Mouse (Mus musculus) adrenal gland, postnatal 14 days (tissue): ENCODE measurements around the gene Cobl. TPM values are rescaled to one million over a fixed set of nuclear protein-coding genes. Genes with fewer than 3 reads are reported as not detected.

Source experiments
- DNase-seq: peaks from one replicate; pipeline ENCODE4 v3.0.0; 2021; ENCODE audit warnings: mixed read lengths
- total RNA-seq: library from RNA; stranded (reverse); gene quantifications from 2 replicates; pipeline ENCODE4 v1.2.3, GENCODE M21; 2021

Cobl gene
- total RNA-seq, 1 experiment from 2014 or later, result 4.1 TPM

GRCm38 (mm10) chr11:12309423-12310023 is 155.2 kb downstream of the Cobl start:
- DNase-seq, result no peak

DNA sequence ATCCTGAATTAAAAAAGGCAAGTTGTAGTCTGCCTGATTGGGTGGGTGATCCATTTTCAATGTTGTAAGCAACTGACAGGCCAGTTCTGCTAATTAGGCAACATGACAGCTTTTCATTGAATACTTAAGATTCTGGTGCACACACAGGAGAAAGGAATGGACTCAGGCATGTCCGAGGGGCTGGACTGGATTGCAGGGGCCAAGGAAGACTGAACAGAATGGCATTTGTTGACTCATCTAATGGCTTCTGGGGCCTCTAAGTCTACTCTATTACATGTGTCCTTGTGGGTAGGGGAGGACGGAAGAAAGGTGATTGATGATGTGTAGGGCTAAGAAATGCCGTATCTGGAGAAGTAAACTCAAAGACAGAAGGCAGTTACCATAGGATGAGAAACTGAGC is 159.9 kb downstream of the Cobl start:
- DNase-seq, result no peak

DNA sequence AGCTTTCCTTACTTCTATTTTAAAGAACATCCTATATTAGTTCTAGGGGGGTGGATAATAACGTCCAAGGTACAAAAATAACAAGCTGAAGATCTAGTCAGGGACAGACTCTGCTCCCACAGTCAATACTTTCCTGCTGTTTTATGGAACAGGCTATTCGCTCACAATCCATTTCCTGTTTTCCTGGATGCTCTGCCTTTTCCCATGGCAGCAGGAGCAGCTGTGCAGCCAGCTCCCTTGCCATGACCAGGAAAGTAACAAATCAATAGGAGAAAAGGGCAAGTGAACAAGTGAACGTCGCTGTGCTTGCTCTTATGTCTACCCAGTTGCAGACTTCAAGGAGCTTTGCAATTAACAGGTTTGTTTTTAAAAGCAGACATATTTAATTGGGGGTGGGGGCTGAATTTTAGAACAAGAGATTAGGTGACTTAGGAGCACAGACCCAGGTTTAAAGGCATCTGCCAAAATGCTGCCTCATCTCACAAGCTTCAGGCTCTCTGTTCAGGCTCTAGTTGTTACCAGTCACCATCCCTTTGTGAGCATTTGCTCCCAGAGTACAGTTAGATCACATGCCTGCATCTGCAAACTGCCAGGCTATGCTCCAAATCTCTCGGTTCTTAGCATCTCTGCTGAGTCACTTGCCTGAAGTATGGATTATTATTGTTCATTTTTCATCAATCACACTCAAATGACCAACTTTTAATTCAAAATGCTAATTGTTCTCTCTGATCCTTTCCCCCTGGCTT is 164.9 kb downstream of the Cobl start:
- no peak for DNase-seq

DNA sequence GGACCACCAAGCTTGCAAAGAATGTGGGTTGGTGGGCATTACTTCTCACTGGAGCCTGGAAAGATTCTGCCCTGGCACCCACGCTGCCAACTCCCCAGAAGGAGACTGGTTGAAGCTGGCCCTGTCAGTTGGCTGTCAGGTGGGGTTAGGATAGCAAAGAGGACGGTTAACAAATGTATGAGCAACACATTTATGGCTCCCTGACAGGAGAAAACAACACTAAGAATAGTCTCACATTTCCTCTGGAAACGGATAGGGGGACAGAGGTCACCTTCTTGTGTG is 173.2 kb downstream of the Cobl start:
- DNase-seq, result no peak

DNA sequence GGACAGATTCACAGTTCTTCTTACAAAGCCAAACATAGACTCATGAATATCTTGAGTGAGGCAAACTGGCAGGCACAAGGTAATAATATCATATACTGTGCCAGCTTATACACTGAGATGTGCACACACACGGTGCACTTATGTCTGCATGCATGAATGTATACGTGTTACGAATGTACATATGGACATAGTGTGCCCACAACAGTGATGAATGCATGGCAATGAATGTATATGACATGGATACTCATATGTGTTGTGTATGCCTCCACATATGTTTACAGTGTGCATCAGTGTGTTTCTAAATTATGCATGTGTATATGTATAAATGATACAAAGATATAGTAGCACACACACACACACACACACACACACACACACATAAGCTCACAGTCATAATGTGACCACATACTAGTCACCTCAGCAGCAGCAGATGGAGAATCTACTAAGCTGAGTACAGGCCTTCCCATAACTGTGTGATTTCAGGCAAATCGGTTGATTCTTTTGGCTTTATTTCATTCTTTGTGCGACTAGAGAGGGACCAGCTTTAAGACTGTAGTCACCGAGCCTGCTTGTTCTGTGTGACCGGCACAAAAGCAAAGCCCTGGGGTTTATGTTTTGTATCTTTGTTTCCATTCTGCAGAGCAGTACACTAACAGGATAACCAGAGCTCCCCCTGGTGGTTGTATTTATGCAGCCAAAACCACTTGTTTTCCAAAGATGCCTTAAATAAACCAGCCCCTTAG is 173.7 kb downstream of the Cobl start:
- peak; percentile 78 for DNase-seq

DNA sequence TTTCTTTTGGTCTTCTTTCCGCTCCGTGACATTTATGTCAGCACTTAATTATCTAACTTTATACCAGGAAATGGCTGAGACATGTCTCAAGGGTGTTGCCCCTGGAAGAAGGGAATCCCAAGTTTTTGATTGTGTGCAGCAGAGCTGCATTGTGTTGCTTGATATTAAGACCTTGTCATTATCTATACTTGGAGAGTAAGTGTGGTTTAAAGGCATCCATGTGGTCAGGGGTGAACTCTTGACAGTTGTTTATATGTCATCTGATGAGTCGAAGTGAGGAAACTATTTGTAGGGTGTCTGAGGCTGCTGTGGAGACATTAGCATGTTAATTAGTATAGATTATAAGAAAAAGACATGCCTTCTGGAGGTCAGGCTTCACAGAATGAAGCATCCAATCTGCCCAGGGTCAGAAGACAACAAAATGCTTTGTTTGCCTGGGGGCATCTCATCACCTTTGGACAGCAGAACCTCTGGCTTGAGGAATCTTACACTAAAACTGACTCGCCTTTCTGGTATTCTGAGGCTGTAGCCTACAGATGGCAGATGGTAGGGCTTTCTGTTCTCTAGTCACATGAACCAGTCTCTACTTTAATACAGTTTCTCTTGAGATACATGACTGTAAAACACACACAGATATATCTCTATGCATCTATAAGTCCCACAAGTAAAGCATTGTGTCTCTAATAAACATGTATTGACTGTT is 179.3 kb downstream of the Cobl start:
- DNase-seq, result no peak

DNA sequence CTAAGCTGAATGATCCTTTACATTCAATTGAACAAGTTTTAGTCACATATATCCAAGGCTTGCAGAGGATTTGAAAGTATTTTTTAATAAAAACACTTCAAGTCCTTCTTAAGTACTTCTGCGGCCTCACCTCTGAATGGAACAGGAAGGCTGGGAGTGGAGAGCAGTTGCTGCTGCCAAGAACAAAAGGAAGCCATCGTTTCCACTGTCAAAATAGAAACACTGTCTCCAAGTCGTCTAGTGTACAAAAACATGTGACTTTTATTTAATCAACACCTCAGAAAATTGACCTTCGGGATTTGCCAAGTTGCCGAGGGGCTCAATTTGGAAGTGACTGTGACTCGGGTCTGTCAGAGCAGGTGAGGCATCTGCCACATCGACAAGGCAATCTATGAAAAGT is 184.0 kb downstream of the Cobl start:
- no peak for DNase-seq

DNA sequence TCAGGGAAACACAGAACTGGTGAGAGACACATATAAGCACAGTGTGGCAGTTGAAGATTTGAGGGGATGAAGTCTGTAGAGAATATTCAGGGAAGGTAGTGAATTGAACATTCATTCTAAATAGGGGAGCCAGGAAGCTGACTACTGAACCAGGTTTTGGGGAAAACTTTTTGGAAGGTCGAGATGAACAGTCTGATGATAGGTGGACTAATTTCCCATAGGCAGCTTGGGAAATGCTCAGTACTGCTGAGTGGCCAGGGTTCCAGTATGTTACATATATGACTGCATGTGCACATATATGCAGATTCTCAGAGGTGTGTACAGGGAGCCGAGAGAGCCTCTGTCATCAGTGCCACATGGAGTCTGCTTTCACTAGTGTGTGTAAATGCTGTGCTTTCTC is 190.5 kb downstream of the Cobl start:
- DNase-seq, result no peak

GRCm38 (mm10) chr11:12273726-12274125 is 191.0 kb downstream of the Cobl start:
- no peak for DNase-seq

DNA sequence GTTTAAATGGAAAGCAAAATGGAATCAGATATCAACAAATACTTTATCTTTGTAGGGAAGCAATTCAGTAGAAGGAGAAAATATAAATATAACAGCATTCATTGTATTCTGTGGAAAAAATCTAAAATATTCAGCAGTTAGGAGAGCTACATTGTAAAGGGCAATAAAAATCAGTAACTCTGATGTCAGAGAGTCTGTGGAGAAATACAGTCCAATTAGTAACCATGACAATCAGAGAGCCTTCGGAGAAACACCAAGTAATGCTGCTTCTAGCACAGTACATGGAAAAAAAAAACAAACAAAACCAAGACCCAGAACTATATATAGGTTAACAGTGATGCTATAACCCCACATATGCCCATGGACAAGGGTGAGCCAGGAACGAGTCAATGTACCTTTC is 206.3 kb downstream of the Cobl start:
- DNase-seq, result no peak

DNA sequence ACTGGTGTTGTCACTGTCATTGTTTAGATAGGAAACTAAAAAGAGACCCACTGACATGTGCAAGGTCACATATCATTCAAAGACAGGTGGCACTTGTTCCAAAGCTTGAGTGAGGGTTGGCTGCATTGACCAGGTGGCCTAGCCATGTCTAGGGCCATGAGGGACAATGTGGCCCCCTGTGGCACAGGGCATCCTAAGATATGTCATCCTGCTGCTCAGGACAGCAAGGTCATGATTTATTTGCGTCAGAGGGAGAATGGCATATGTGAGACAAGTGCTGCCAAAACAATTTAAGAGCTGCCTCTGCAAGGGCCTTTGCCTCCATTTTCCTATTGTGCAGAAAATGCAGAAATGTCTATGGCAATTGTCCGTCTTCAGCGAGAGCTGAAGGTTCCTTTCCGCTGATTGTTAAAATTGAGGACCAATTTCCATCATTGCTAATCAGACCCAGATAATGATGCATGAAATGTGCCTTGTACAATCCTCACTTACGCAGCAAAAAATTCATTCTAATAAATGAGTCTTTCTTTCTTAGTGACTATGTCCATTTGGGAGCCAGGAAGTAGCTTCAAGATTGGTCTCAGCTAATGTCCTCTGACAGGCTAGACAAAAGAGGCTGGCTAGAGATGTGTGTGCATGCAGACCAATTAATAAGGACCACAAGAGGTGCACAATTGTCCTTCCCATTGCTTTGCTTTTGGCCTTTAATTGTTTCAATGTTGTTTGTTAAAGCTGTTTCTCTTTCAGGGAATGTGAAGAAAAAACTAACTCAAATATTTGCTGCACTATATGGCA is 207.2 kb downstream of the Cobl start:
- DNase-seq, result no peak

GRCm38 (mm10) chr11:12245327-12245915 is 219.3 kb downstream of the Cobl start:
- DNase-seq, result no peak

DNA sequence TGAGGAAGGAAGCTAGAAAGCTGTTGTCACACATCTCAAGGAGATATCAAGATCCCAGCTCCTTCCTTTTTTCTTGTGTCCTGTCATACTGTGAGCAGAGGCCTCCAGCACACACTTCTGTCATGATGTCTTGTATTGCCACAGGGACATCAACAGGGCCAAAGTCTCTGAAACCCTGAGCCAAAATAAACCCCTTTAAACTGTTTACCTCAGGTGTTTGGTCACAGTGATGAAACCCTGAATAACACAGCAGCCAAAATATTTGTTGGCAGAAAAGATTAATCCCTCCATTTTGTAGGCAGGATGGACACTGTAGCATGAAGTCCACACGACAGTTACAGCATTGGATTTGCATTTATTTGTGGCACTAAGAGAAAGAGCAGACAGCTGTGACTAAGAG is 228.4 kb downstream of the Cobl start:
- DNase-seq, result no peak

- no peak for DNase-seq
Observed at GRCm38 (mm10) chr11:12234876-12235275, 229.9 kb downstream of the Cobl start.

DNA sequence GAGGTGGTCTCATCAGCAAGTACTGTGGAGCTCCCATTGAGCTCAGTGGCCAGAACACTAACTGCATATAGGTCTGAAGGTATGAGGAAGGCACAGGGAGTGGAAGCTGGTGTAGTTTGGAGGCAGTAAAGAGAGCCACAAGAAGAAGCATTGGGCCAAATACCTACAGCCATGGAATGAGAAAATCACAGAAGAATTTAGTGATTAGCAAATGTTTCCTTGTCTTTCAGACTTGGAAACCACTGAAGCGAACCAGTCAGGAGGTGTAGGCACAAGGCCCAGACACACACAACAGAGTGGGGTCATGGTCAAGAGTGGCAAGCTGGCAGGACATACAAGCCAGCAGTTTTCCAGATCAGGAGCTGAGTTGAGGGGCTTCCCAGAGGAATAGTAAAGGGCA is 230.6 kb downstream of the Cobl start:
- no peak for DNase-seq

DNA sequence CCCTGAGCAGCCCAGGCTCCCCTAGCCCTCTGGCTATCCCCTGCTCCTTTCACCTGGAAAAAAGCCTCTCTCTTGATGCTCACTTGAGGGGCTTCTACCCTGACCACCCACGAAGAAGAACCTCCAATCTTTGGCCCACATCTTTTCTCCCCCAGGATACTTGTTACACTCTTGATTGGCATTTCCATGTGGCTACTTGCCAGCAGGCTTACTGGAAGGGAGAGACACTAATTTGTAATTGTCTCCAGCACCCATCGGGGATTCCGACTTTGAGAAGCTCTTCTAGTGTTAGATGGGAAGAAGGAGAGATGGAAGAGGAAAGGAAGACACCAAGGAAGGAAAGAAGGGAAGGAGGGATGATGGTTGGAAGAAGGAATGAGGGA is 232.0 kb downstream of the Cobl start:
- no peak for DNase-seq

- peak; percentile 53 for DNase-seq
Observed at GRCm38 (mm10) chr11:12232041-12232742, 232.6 kb downstream of the Cobl start.

DNA sequence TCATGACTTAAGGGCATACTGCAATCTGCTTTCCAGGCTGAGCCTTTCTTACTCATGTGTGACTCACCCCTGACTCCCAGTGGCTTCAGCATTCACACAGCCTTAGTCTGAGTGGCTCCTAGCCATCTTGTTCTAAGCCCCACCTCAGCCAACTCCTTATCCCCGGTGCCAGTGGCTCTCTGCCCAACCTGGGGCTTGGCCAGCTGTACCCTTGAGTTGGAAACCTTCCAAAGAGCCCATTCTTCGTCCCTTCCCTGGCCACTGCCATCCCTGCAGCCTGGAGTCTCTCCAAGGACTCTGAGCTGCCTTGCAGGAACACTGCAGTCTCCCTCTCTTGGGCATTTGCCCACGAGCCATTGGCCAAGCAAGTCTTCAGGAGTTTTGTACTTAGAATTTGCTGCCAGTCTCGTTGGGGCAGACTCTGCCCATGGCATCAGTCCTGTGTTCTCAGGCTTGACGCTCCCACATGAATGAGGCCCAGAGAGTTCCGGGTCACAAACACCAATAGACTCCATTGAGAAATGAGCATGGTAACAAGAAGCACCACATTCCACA is 233.2 kb downstream of the Cobl start:
- peak; percentile 78 for DNase-seq

DNA sequence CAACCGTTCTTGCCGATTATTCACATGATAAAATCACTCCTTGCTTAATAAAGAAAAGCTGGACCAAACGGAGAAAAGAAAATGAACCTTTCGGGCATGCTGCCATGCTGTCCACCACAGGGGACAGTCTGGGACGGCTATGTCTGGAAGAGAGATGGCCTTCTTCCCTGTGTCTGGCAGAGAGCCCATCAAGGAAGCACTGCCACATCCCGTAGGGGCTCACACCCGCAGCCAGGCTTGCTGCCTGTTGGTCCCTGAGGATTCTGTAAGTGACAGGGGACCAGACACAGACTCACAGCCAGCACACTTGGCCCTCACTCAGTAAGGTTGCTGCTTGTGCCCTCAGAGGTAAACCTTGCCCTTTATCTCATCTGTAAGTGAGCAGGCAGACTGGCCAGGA is 235.3 kb downstream of the Cobl start:
- peak; percentile 58 for DNase-seq

DNA sequence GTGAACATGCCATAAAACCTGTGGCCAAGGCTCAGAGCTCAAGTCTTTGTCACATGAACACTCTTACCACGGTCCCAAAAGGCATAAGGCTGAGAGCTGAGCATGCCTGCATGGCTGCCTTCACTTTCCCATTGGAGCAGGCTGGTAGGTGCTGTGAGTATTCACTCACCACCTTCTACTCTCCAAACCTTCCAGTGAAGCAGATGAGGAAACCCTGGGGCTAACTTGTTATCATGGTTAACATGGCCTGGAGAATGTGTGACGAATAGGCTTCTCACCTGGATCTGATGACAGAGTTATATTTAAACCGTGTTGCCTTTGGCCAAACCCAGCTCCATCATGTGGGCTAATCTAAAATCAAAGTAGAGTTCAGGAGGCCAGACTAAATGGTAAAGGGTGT is 237.4 kb downstream of the Cobl start:
- DNase-seq, result no peak
